Mouse (Mus musculus): ENCODE measurements around the gene Ddx27. TPM values are rescaled to one million over a fixed set of nuclear protein-coding genes. Genes with fewer than 3 reads are reported as not detected.
A peak's percentile ranks its signal among the peaks of the same experiment; 100 is the strongest.

The Ddx27 gene
- polyA plus RNA-seq, 1 experiment from 2014 or later = 42.5 TPM

- Histone ChIP-seq H3K9ac (ENCODE audit: low read length) (no peak overlapping the region), H3K4me3 (ENCODE audit: low read depth, low read length) (no peak overlapping the region), H3K27me3 (ENCODE audit: control insufficient read depth, insufficient read depth, low read length) (no peaks in the 10 kb centered on the region), H3K9me3 (ENCODE audit: control insufficient read depth, low read length) (no peaks in the 10 kb centered on the region), H3K4me1 (ENCODE audit: control insufficient read depth, insufficient read depth, low read length) (no peaks in the 10 kb centered on the region), H3K27ac (ENCODE audit: low read depth, low read length) (no peak overlapping the region), H3K4me2 (no peak overlapping the region), H3K36me3 (ENCODE audit: control insufficient read depth, insufficient read depth, low read length) (no peaks in the 10 kb centered on the region)
- WGBS = 80% methylated on average over 4 of the region's 4 CpGs
- ATAC-seq (ENCODE audit: low FRiP score) (no peak), DNase-seq (ENCODE audit: low spot score, missing footprints) (no peak)
These were observed 5.5 kb upstream of the Ddx27 start for GRCm38 (mm10) chr2:167009483-167009882.

DNA sequence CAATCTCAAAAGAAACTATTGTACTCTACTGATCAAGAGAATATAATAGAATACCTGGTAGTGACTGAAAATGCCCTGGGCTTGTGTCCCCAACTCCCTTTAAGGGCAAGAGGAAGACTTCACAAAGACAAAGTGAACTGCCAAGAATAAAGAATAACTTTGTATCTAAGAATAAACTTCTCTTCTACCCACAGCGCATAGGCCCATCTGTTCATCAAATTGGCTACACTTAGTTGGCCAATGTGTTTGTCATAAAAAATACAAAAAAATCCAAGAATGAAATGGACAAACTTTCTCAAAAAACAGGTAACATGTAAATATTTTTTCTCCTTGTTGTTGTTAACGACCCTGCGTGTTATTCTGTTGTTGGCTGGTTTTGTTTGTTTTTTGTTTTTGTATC is 4.4 kb upstream of the Ddx27 start:
- Histone ChIP-seq H3K4me3 (ENCODE audit: low read depth, low read length) (no peak overlapping the region), H3K36me3 (ENCODE audit: control insufficient read depth, insufficient read depth, low read length) (no peaks in the 10 kb centered on the region), H3K9me3 (ENCODE audit: control insufficient read depth, low read length) (no peaks in the 10 kb centered on the region), H3K9ac (ENCODE audit: low read length) (no peak overlapping the region), H3K27me3 (ENCODE audit: control insufficient read depth, insufficient read depth, low read length) (no peaks in the 10 kb centered on the region), H3K27ac (ENCODE audit: low read depth, low read length) (no peak overlapping the region), H3K4me1 (ENCODE audit: control insufficient read depth, insufficient read depth, low read length) (no peaks in the 10 kb centered on the region), H3K4me2 (no peak overlapping the region)
- DNase-seq (ENCODE audit: low spot score, missing footprints) (no peak), ATAC-seq (ENCODE audit: low FRiP score) (no peak)
- WGBS = 88% methylated on average over 3 of the region's 3 CpGs

GRCm38 (mm10) chr2:167015382-167015718 is 357 bp downstream of the Ddx27 start:
- ATAC-seq (ENCODE audit: low FRiP score) (peak; percentile 36), DNase-seq (ENCODE audit: low spot score, missing footprints) (no peak)
- Histone ChIP-seq H3K4me2 (peak overlapping the region; percentile 96), H3K27ac (ENCODE audit: low read depth, low read length) (no peak overlapping the region), H3K9me3 (ENCODE audit: control insufficient read depth, low read length) (no peaks in the 10 kb centered on the region), H3K4me3 (ENCODE audit: low read depth, low read length) (peak overlapping the region; percentile 90), H3K27me3 (ENCODE audit: control insufficient read depth, insufficient read depth, low read length) (no peaks in the 10 kb centered on the region), H3K4me1 (ENCODE audit: control insufficient read depth, insufficient read depth, low read length) (peaks cover 8% of the 10 kb centered on the region), H3K9ac (ENCODE audit: low read length) (peak overlapping the region; percentile 87), H3K36me3 (ENCODE audit: control insufficient read depth, insufficient read depth, low read length) (peaks cover 13% of the 10 kb centered on the region; the same call in 1 of the 2 replicates)
- 0% methylated on average over 21 of the region's 21 CpGs for whole genome bisulfite sequencing

GRCm38 (mm10) chr2:167019396-167019795 is 4.4 kb downstream of the Ddx27 start:
- ATAC-seq (ENCODE audit: low FRiP score) = no peak
- no peak for DNase-seq (ENCODE audit: low spot score, missing footprints)
- H3K4me1 ChIP-seq (ENCODE audit: control insufficient read depth, insufficient read depth, low read length) = peaks cover 8% of the 10 kb centered on the region
- H3K27me3 ChIP-seq (ENCODE audit: control insufficient read depth, insufficient read depth, low read length) = no peaks in the 10 kb centered on the region
- no peak overlapping the region for H3K4me2 ChIP-seq
- no peak overlapping the region for H3K4me3 ChIP-seq (ENCODE audit: low read depth, low read length)
- H3K27ac ChIP-seq (ENCODE audit: low read depth, low read length) = no peak overlapping the region
- no peaks in the 10 kb centered on the region for H3K9me3 ChIP-seq (ENCODE audit: control insufficient read depth, low read length)
- no peak overlapping the region for H3K9ac ChIP-seq (ENCODE audit: low read length)
- 96% methylated on average over 10 of the region's 10 CpGs for WGBS
- peaks cover 25% of the 10 kb centered on the region; the same call in 1 of the 2 replicates for H3K36me3 ChIP-seq (ENCODE audit: control insufficient read depth, insufficient read depth, low read length)

DNA sequence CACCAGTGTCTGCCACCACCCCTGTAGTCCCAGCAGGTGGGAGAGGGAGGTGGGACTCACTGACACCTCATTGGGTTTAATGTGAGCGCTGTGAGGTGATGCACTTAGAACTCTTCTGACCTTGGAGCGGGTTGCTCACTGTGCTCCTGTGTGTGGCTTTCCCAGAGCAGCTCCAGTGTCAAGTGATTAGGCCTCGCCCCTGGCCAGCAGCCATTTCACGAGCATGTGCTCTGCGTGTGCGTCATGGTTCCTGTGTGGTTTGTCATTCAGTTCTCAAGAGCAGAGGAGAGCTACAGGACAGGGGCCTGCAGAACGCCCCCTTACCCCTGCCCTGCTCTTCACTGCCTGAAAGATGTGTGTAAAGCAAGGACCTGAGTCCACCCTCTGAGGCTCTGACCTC is 13.6 kb downstream of the Ddx27 start:
- H3K36me3 ChIP-seq (ENCODE audit: control insufficient read depth, insufficient read depth, low read length) = peaks cover 51% of the 10 kb centered on the region
- no peak overlapping the region for H3K4me2 ChIP-seq
- H3K9ac ChIP-seq (ENCODE audit: low read length) = no peak overlapping the region
- H3K27ac ChIP-seq (ENCODE audit: low read depth, low read length) = no peak overlapping the region
- no peaks in the 10 kb centered on the region for H3K4me1 ChIP-seq (ENCODE audit: control insufficient read depth, insufficient read depth, low read length)
- no peaks in the 10 kb centered on the region for H3K9me3 ChIP-seq (ENCODE audit: control insufficient read depth, low read length)
- WGBS = 98% methylated on average over 7 of the region's 7 CpGs
- no peaks in the 10 kb centered on the region for H3K27me3 ChIP-seq (ENCODE audit: control insufficient read depth, insufficient read depth, low read length)
- DNase-seq (ENCODE audit: low spot score, missing footprints) (no peak), ATAC-seq (ENCODE audit: low FRiP score) (no peak)
- no peak overlapping the region for H3K4me3 ChIP-seq (ENCODE audit: low read depth, low read length)

DNA sequence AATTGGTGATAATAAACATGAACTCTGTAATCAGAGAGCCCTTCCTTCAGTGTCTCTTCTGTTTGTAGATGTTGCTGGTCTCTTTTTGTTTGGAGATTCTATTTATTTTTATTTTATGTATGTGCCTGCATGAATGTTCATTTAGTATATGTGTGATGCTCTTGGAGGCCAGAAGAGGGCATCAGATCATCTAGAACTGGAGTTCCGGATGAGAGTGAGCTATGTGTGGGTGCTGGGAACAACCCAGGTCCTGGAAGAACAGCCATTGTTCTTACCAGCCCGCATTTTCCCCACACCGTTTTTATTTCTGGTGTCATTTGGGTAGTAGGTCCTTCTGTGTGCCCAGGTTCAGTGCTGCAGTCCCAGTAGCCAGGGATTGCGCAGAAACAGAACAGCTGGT is 15.5 kb downstream of the Ddx27 start:
- no peaks in the 10 kb centered on the region for H3K9me3 ChIP-seq (ENCODE audit: control insufficient read depth, low read length)
- no peak overlapping the region for H3K4me2 ChIP-seq
- no peaks in the 10 kb centered on the region for H3K4me1 ChIP-seq (ENCODE audit: control insufficient read depth, insufficient read depth, low read length)
- no peak overlapping the region for H3K4me3 ChIP-seq (ENCODE audit: low read depth, low read length)
- H3K9ac ChIP-seq (ENCODE audit: low read length) = no peak overlapping the region
- ATAC-seq (ENCODE audit: low FRiP score) (no peak), DNase-seq (ENCODE audit: low spot score, missing footprints) (no peak)
- no peaks in the 10 kb centered on the region for H3K27me3 ChIP-seq (ENCODE audit: control insufficient read depth, insufficient read depth, low read length)
- no peak overlapping the region for H3K27ac ChIP-seq (ENCODE audit: low read depth, low read length)
- WGBS = 85% methylated on average over 4 of the region's 4 CpGs
- peaks cover 49% of the 10 kb centered on the region for H3K36me3 ChIP-seq (ENCODE audit: control insufficient read depth, insufficient read depth, low read length)

DNA sequence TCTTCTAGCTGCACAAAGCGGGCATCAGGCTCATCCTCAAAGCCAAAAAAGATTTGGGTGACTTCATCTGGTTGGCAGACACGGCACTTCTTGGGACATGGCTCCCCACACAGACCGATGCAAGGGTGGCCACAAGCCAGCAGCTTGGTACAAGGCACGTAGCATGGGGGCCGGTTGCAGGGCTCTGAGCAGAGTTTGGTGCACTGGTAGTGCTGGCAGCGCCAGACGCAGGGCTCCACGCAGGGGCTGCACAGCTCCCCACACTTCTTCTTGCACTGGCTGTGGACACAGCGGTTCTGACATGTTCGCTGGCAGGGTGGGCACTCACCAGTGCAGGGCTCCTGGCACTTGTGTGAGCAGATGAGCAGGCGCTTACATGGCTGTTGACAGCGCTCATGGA is 22.7 kb downstream of the Ddx27 start:
- ATAC-seq (ENCODE audit: low FRiP score) (no peak), DNase-seq (ENCODE audit: low spot score, missing footprints) (no peak)
- H3K27me3 ChIP-seq (ENCODE audit: control insufficient read depth, insufficient read depth, low read length) = no peaks in the 10 kb centered on the region
- no peak overlapping the region for H3K4me3 ChIP-seq (ENCODE audit: low read depth, low read length)
- H3K9me3 ChIP-seq (ENCODE audit: control insufficient read depth, low read length) = no peaks in the 10 kb centered on the region
- H3K9ac ChIP-seq (ENCODE audit: low read length) = no peak overlapping the region
- no peak overlapping the region for H3K4me2 ChIP-seq
- 92% methylated on average over 12 of the region's 12 CpGs for whole genome bisulfite sequencing
- H3K4me1 ChIP-seq (ENCODE audit: control insufficient read depth, insufficient read depth, low read length) = no peaks in the 10 kb centered on the region
- H3K27ac ChIP-seq (ENCODE audit: low read depth, low read length) = no peak overlapping the region
- peaks cover 46% of the 10 kb centered on the region for H3K36me3 ChIP-seq (ENCODE audit: control insufficient read depth, insufficient read depth, low read length)

DNA sequence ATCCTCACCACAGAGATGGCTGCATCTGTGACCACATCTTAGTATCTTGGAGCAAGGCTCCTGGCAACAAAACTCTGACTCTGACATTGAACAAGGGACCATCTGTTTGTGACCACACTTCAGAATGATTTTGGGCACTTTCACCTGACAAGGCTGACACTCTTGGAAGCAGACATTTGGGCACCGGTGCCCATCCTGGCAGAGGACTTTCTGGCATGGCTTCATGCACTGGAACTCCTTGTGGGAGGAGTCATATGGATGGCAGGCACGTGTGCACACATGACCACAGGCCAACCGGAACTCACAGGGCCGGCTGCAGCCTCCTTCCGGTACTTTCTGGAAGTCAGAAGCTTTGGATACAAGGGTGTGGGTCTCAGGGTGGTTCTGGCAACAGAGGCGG is 23.3 kb downstream of the Ddx27 start:
- H3K36me3 ChIP-seq (ENCODE audit: control insufficient read depth, insufficient read depth, low read length) = peaks cover 46% of the 10 kb centered on the region
- H3K9ac ChIP-seq (ENCODE audit: low read length) = no peak overlapping the region
- H3K27me3 ChIP-seq (ENCODE audit: control insufficient read depth, insufficient read depth, low read length) = no peaks in the 10 kb centered on the region
- DNase-seq (ENCODE audit: low spot score, missing footprints) = no peak
- ATAC-seq (ENCODE audit: low FRiP score) = no peak
- 97% methylated on average over 6 of the region's 6 CpGs for WGBS
- no peak overlapping the region for H3K27ac ChIP-seq (ENCODE audit: low read depth, low read length)
- H3K4me3 ChIP-seq (ENCODE audit: low read depth, low read length) = no peak overlapping the region
- H3K4me1 ChIP-seq (ENCODE audit: control insufficient read depth, insufficient read depth, low read length) = no peaks in the 10 kb centered on the region
- H3K4me2 ChIP-seq = no peak overlapping the region
- H3K9me3 ChIP-seq (ENCODE audit: control insufficient read depth, low read length) = no peaks in the 10 kb centered on the region

GRCm38 (mm10) chr2:167038716-167039115 is 23.7 kb downstream of the Ddx27 start:
- WGBS = 97% methylated on average over 7 of the region's 7 CpGs
- no peaks in the 10 kb centered on the region for H3K27me3 ChIP-seq (ENCODE audit: control insufficient read depth, insufficient read depth, low read length)
- no peak overlapping the region for H3K9ac ChIP-seq (ENCODE audit: low read length)
- no peak overlapping the region for H3K27ac ChIP-seq (ENCODE audit: low read depth, low read length)
- H3K4me1 ChIP-seq (ENCODE audit: control insufficient read depth, insufficient read depth, low read length) = no peaks in the 10 kb centered on the region
- peaks cover 46% of the 10 kb centered on the region for H3K36me3 ChIP-seq (ENCODE audit: control insufficient read depth, insufficient read depth, low read length)
- DNase-seq (ENCODE audit: low spot score, missing footprints) (no peak), ATAC-seq (ENCODE audit: low FRiP score) (no peak)
- H3K4me3 ChIP-seq (ENCODE audit: low read depth, low read length) = no peak overlapping the region
- no peaks in the 10 kb centered on the region for H3K9me3 ChIP-seq (ENCODE audit: control insufficient read depth, low read length)
- H3K4me2 ChIP-seq = no peak overlapping the region

GRCm38 (mm10) chr2:167039386-167039785 is 24.4 kb downstream of the Ddx27 start:
- no peak overlapping the region for H3K4me3 ChIP-seq (ENCODE audit: low read depth, low read length)
- no peaks in the 10 kb centered on the region for H3K9me3 ChIP-seq (ENCODE audit: control insufficient read depth, low read length)
- peaks cover 43% of the 10 kb centered on the region for H3K36me3 ChIP-seq (ENCODE audit: control insufficient read depth, insufficient read depth, low read length)
- DNase-seq (ENCODE audit: low spot score, missing footprints) = no peak
- WGBS = 94% methylated on average over 8 of the region's 8 CpGs
- no peaks in the 10 kb centered on the region for H3K27me3 ChIP-seq (ENCODE audit: control insufficient read depth, insufficient read depth, low read length)
- no peak overlapping the region for H3K4me2 ChIP-seq
- no peak overlapping the region for H3K27ac ChIP-seq (ENCODE audit: low read depth, low read length)
- ATAC-seq (ENCODE audit: low FRiP score) = no peak
- H3K9ac ChIP-seq (ENCODE audit: low read length) = no peak overlapping the region
- no peaks in the 10 kb centered on the region for H3K4me1 ChIP-seq (ENCODE audit: control insufficient read depth, insufficient read depth, low read length)
